Mouse (Mus musculus) frontal cortex, postnatal 25 days (tissue): Measurements from ENCODE around the gene Olfr558.

Experiments
- DNase-seq, 2 experiments: peaks; one replicate each; pipeline ENCODE4 v3.0.0; 2022; ENCODE audit warnings: low spot score in 2 of 2

Olfr558 gene

GRCm38 (mm10) chr7:102701915-102702314 lies at the start of gene Olfr558:
Gene Olfr558, plus strand, starts transcription at chr7:102702215.
- DNase-seq = no peak

DNA sequence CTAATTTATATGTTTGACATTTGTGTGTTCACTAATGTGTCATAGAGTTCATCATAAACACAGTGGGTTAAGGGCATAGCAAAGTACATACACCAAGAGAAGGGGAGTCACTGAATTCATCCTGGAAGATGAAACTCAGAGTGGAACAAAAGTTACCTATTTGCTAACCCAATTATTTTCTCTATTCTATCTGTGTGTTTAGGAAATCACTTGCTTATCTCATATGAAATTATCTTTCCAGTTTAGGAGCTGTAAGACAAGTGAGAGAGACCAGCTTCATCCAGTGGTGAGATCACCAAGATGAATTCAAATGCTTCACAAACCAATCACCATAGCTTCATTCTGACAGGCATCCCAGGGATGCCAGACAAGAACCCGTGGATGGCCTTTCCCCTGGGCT lies 43.5 kb upstream of the Olfr558 start, which contains the start of gene Olfr555:
Gene Olfr555, plus strand, starts transcription at position 301 of the 400 bp plus-strand sequence.
- no peak for DNase-seq

- DNase-seq = no peak
Measured at GRCm38 (mm10) chr7:102664599-102664998, 37.4 kb upstream of the Olfr558 start, which contains the start of gene Olfr556. Gene Olfr556, plus strand, starts transcription at chr7:102664899.

GRCm38 (mm10) chr7:102665378-102665777 lies 36.6 kb upstream of the Olfr558 start:
- DNase-seq = no peak

GRCm38 (mm10) chr7:102676225-102676624 lies 25.8 kb upstream of the Olfr558 start:
- DNase-seq = no peak

DNA sequence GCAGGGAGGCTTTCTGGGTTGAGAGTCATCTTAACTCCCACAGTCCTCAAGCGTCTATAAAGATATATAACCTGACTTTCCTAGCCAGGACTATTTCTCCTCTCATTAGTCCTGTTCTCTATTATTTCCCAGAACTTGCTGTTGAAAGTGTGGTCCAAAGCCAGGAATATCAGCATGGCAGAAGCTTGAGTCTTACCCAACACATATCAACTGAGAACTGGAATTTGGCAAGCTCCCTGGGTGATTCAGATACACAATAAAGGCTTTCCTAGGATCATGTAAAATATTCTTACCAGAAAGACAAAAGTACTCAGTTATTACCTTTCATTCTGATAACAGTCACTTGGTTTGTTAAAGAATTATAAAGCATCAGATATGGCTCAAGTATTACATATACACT lies 20.1 kb upstream of the Olfr558 start:
- DNase-seq = no peak

GRCm38 (mm10) chr7:102686944-102687501 lies 15.0 kb upstream of the Olfr558 start, which contains the start of gene Trim68:
Gene Trim68, minus strand, starts transcription at chr7:102687327.
- peak; percentile 76 to 81 for DNase-seq

DNA sequence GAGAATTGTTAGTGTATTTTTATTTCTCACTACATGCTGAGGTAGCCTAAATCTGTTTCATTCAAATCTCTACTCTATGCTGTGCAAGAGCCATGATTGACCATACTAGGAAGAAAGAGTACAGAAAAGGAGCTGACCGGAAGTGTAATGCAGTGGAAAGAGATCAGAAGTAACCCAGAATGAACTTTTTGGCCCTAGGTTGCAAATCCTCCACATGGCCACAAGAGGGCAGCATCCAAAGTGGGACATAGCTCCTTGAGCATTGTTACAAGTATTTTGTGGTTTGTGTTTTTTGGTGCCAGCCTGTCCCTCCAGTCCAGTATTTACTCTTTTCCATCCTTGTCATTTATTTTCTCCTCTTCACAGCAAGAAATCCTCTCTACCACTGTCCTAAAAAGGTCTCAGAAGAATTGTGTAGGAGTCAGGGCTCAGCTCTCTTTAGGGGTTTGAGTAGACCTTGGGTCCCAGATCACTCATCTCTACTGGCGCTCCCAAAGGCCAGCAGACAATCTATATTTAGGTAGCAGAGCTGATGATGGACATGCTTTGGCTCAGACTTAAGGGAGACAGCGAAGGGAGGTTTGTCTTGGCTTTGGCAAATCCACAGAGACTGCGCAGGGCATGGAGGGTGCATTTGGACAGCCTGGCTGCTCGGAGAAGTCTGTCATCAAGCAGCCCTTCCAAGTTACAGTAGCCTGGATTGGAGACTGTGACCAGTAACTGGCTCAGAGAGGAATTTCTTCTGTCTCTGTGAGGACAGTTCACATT lies 6.5 kb upstream of the Olfr558 start, which contains the start of gene Olfr557:
Gene Olfr557, plus strand, starts transcription at position 553 of the 768 bp plus-strand sequence.
- no peak for DNase-seq

- no peak for DNase-seq
Measured at GRCm38 (mm10) chr7:102698461-102698860, 3.6 kb upstream of the Olfr558 start.

GRCm38 (mm10) chr7:102718970-102719369 lies 17.0 kb downstream of the Olfr558 start, which contains the start of gene Olfr33:
Gene Olfr33, minus strand, starts transcription at chr7:102719070.
- no peak for DNase-seq

DNA sequence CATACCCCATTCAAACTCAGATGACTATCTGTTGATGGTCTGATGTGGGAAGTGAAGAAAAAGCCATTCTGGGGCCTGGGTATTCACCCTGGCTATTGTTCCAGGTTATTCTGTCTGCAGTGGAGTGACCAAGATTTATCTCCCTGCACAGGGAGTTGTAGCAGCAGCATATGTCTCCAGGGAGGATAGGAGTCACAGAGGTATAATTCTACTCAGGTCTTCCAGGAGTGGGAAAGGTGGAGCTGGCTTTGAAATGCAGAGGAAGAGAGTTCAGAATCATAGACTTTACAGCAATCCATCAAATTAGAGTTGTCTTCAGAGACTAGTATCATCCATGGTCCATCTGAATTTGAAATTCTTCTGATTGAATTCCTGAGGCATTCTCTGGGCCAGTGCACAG lies 25.4 kb downstream of the Olfr558 start, which contains the start of gene Olfr559:
Gene Olfr559, minus strand, starts transcription at position 101 of the 400 bp plus-strand sequence.
- no peak for DNase-seq

GRCm38 (mm10) chr7:102733793-102734192 lies 31.8 kb downstream of the Olfr558 start:
- DNase-seq = no peak

GRCm38 (mm10) chr7:102737705-102738104 lies 35.7 kb downstream of the Olfr558 start:
- DNase-seq = no peak

DNA sequence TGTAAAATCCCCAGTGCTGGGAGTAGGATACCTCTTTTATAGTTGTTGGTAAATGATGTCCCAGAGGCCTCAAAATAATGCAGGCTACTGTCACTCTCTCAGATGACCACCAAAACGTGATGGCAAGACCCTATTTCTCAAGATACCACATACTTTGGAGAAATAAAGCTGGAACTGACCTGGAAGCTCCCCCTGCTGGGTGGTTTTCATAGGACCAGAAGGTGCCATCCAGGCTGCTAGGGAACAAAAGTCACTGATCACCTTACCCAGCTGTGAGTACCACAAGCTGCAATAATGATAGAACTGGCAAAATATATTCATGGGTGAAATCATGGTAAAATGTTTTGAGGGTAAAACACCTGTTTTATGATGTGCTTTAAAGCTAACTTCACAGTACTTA lies 50.1 kb downstream of the Olfr558 start:
- DNase-seq = no peak

GRCm38 (mm10) chr7:102759266-102759665 lies 57.3 kb downstream of the Olfr558 start, which contains the start of the genes Olfr560 and Olfr78:
Gene Olfr560, minus strand, starts transcription at chr7:102759366.
Gene Olfr78, minus strand, starts transcription at chr7:102759471.
- no peak for DNase-seq
